Mouse (Mus musculus) mesoderm, embryonic 11.5 days (tissue): ENCODE measurements around the gene Uts2.
"Not testable (repeated sequence)": the region's sequence is repeated elsewhere in the genome, so short reads cannot be mapped to it uniquely, and the experiment has no call there.

Source experiments
- DNase-seq: peaks from one replicate; pipeline ENCODE4 v3.0.0-alpha.2; 2012; ENCODE audit warnings: low read depth, low spot score

Gene Uts2

GRCm38 (mm10) chr4:151015946-151016345, 19.0 kb downstream of the Uts2 start:
- DNase-seq: peak; percentile 18

- DNase-seq: not testable (repeated sequence)
These were observed 20.5 kb downstream of the Uts2 start for GRCm38 (mm10) chr4:151017356-151017755.

- no peak for DNase-seq
These were observed 27.3 kb downstream of the Uts2 start for GRCm38 (mm10) chr4:151024152-151024551.

- DNase-seq: peak; percentile 58
These were observed 30.1 kb downstream of the Uts2 start for GRCm38 (mm10) chr4:151027001-151027400.

GRCm38 (mm10) chr4:151036521-151036920, 39.6 kb downstream of the Uts2 start:
- no peak for DNase-seq

GRCm38 (mm10) chr4:151037800-151038199, 40.9 kb downstream of the Uts2 start:
- no peak for DNase-seq

- DNase-seq: no peak
These were observed 44.6 kb downstream of the Uts2 start for GRCm38 (mm10) chr4:151041506-151041905.

- no peak for DNase-seq
These were observed 46.4 kb downstream of the Uts2 start for GRCm38 (mm10) chr4:151043281-151043680.

- DNase-seq: peak; percentile 95
These were observed 47.4 kb downstream of the Uts2 start, which contains the start of gene Per3 for GRCm38 (mm10) chr4:151044037-151044943. TSS of gene Per3 (minus strand) at chr4:151044665.

GRCm38 (mm10) chr4:151044944-151045570, 48.2 kb downstream of the Uts2 start:
- no peak for DNase-seq

GRCm38 (mm10) chr4:151046524-151046923, 49.6 kb downstream of the Uts2 start:
- no peak for DNase-seq

GRCm38 (mm10) chr4:151051162-151051561, 54.3 kb downstream of the Uts2 start:
- DNase-seq: no peak
